Mouse (Mus musculus): ENCODE measurements around the gene Fdx1.

Fdx1 gene

GRCm38 (mm10) chr9:51962975-51963701, at the start of gene Fdx1:
Gene Fdx1, minus strand, starts transcription at chr9:51963556.
- DNase-seq (ENCODE audit: low spot score in 2 of 2), result peak; percentile 39 to 57

- DNase-seq (ENCODE audit: low spot score in 2 of 2), result no peak
These were observed 49.6 kb upstream of the Fdx1 start for GRCm38 (mm10) chr9:52012781-52013436.

GRCm38 (mm10) chr9:52012311-52012710, 49.0 kb upstream of the Fdx1 start:
- no peak for DNase-seq (ENCODE audit: low spot score in 2 of 2)

- no peak for DNase-seq (ENCODE audit: low spot score in 2 of 2)
These were observed 45.2 kb upstream of the Fdx1 start for GRCm38 (mm10) chr9:52008511-52008910.

GRCm38 (mm10) chr9:52007341-52007740, 44.0 kb upstream of the Fdx1 start:
- no peak for DNase-seq (ENCODE audit: low spot score in 2 of 2)

- DNase-seq (ENCODE audit: low spot score in 2 of 2), result no peak
These were observed 40.1 kb upstream of the Fdx1 start for GRCm38 (mm10) chr9:52003501-52003900.

- DNase-seq (ENCODE audit: low spot score in 2 of 2), result no peak
These were observed 32.2 kb upstream of the Fdx1 start for GRCm38 (mm10) chr9:51995331-51996099.

GRCm38 (mm10) chr9:51994636-51995260, 31.4 kb upstream of the Fdx1 start:
- no peak for DNase-seq (ENCODE audit: low spot score in 2 of 2)

- DNase-seq (ENCODE audit: low spot score in 2 of 2), result no peak
These were observed 30.3 kb upstream of the Fdx1 start for GRCm38 (mm10) chr9:51993486-51994275.

GRCm38 (mm10) chr9:51991241-51991876, 28.0 kb upstream of the Fdx1 start:
- no peak for DNase-seq (ENCODE audit: low spot score in 2 of 2)

- no peak for DNase-seq (ENCODE audit: low spot score in 2 of 2)
These were observed 27.5 kb upstream of the Fdx1 start for GRCm38 (mm10) chr9:51990828-51991227.

- peak; percentile 69 to 82 for DNase-seq (ENCODE audit: low spot score in 2 of 2)
These were observed 22.2 kb upstream of the Fdx1 start for GRCm38 (mm10) chr9:51985493-51986099.

GRCm38 (mm10) chr9:51981131-51981530, 17.8 kb upstream of the Fdx1 start:
- DNase-seq (ENCODE audit: low spot score in 2 of 2), result no peak

- DNase-seq (ENCODE audit: low spot score in 2 of 2), result no peak
These were observed 15.9 kb upstream of the Fdx1 start for GRCm38 (mm10) chr9:51979301-51979700.

GRCm38 (mm10) chr9:51978545-51979259, 15.3 kb upstream of the Fdx1 start:
- no peak for DNase-seq (ENCODE audit: low spot score in 2 of 2)

GRCm38 (mm10) chr9:51977439-51978000, 14.2 kb upstream of the Fdx1 start:
- peak; percentile 68 to 77 for DNase-seq (ENCODE audit: low spot score in 2 of 2)

- DNase-seq (ENCODE audit: low spot score in 2 of 2), result no peak
These were observed 11.5 kb upstream of the Fdx1 start for GRCm38 (mm10) chr9:51974871-51975270.

GRCm38 (mm10) chr9:51973846-51974245, 10.5 kb upstream of the Fdx1 start:
- DNase-seq (ENCODE audit: low spot score in 2 of 2), result no peak

- no peak for DNase-seq (ENCODE audit: low spot score in 2 of 2)
These were observed 3.0 kb upstream of the Fdx1 start for GRCm38 (mm10) chr9:51966373-51966772.
